Mouse (Mus musculus) embryonic facial prominence, embryonic 14.5 days (tissue): ENCODE measurements around the gene Zmpste24. TPM values are rescaled to one million over a fixed set of nuclear protein-coding genes. Genes with fewer than 3 reads are reported as not detected.

ENCODE experiments used
- ATAC-seq: fragments of 200-750 bp; cut with Nextera tagmentation; 2 replicates; pipeline ENCODE4 v1.8.0; 2017; ENCODE audit warnings: low read depth, moderate number of reproducible peaks, moderate TSS enrichment
- DNase-seq: peaks from one replicate; pipeline ENCODE4 v3.0.0-alpha.2; 2015; ENCODE audit warnings: low spot score
- H3K27ac ChIP-seq: fragments of 300-500 bp; sonication (generic); replicated peaks from 2 replicates; pipeline ENCODE4 v1.5.1; 2014; ENCODE audit warnings: low read depth, mild to moderate bottlenecking, low read length, moderate library complexity
- H3K27me3 ChIP-seq: fragments of 300-500 bp; sonication (generic); replicated peaks from 2 replicates; pipeline ENCODE4 v1.6.1; 2014; ENCODE audit warnings: low read length; ENCODE audit not compliant: control insufficient read depth, insufficient read depth
- H3K36me3 ChIP-seq: fragments of 300-500 bp; sonication (generic); 2 replicates; pipeline ENCODE4 v1.6.1; 2014; ENCODE audit warnings: low read length, mixed read lengths; ENCODE audit not compliant: control insufficient read depth, insufficient read depth
- H3K4me1 ChIP-seq: fragments of 300-500 bp; sonication (generic); 2 replicates; pipeline ENCODE4 v1.6.1; 2014; ENCODE audit warnings: antibody characterized with exemption, low read length; ENCODE audit not compliant: control insufficient read depth, insufficient read depth
- H3K4me2 ChIP-seq: fragments of 300-500 bp; sonication (generic); 2 replicates; pipeline ENCODE4 v1.6.1; 2014; ENCODE audit warnings: low read depth, mild to moderate bottlenecking, low read length, moderate library complexity, mixed read lengths
- H3K4me3 ChIP-seq: fragments of 300-500 bp; sonication (generic); 2 replicates; pipeline ENCODE4 v1.5.1; 2014; ENCODE audit warnings: low read depth, mild to moderate bottlenecking, low read length
- H3K9ac ChIP-seq: fragments of 300-500 bp; sonication (generic); 2 replicates; pipeline ENCODE4 v1.6.1; 2014; ENCODE audit warnings: low read depth, mild to moderate bottlenecking, low read length, moderate library complexity, mixed read lengths
- H3K9me3 ChIP-seq: fragments of 300-500 bp; sonication (generic); 2 replicates; pipeline ENCODE4 v1.6.1; 2016; ENCODE audit warnings: low read length; ENCODE audit not compliant: control insufficient read depth
- WGBS: fragments of 180-500 bp; shearing (Covaris S2); extraction: QIAGEN DNeasy Blood & Tissue Kit; methylation state at CpG from one replicate; pipeline ENCODE4 v1.1.7; 2014; 5-methylcytosine and 5-hydroxymethylcytosine counted together
- polyA plus RNA-seq: library from polyadenylated mRNA; unstranded; fragments of >200 nt; fragmentation: Nextera tagmentation; extraction: Ambion mirVana; gene quantifications from 2 replicates; pipeline ENCODE4 v1.2.1, GENCODE M21; 2014

Zmpste24 gene
- polyA plus RNA-seq, 1 experiment from 2014 or later = 25.9 TPM

- no peaks in the 10 kb centered on the region for H3K27me3 ChIP-seq
- 71% methylated on average over 1 of the region's 1 CpGs for WGBS
- no peak overlapping the region for H3K4me3 ChIP-seq
- H3K9ac ChIP-seq = no peak overlapping the region
- DNase-seq = no peak
- no peaks in the 10 kb centered on the region for H3K4me1 ChIP-seq
- H3K27ac ChIP-seq = no peak overlapping the region
- no peak for ATAC-seq
- no peaks in the 10 kb centered on the region for H3K9me3 ChIP-seq
- no peak overlapping the region for H3K4me2 ChIP-seq
- no peaks in the 10 kb centered on the region for H3K36me3 ChIP-seq
Measured at GRCm38 (mm10) chr4:121028146-121028545, 69.9 kb downstream of the Zmpste24 start.

- 58% methylated on average over 2 of the region's 2 CpGs for WGBS
- Histone ChIP-seq H3K4me3 (no peak overlapping the region), H3K9me3 (no peaks in the 10 kb centered on the region), H3K27me3 (no peaks in the 10 kb centered on the region), H3K27ac (no peak overlapping the region), H3K4me1 (no peaks in the 10 kb centered on the region), H3K4me2 (no peak overlapping the region), H3K36me3 (no peaks in the 10 kb centered on the region), H3K9ac (no peak overlapping the region)
- ATAC-seq (no peak), DNase-seq (no peak)
Measured at GRCm38 (mm10) chr4:121025681-121026080, 72.4 kb downstream of the Zmpste24 start.

GRCm38 (mm10) chr4:121023941-121024340, 74.1 kb downstream of the Zmpste24 start:
- ATAC-seq = no peak
- Histone ChIP-seq H3K4me1 (no peaks in the 10 kb centered on the region), H3K36me3 (no peaks in the 10 kb centered on the region), H3K27me3 (no peaks in the 10 kb centered on the region), H3K9ac (no peak overlapping the region), H3K4me3 (no peak overlapping the region), H3K27ac (no peak overlapping the region), H3K4me2 (no peak overlapping the region), H3K9me3 (no peaks in the 10 kb centered on the region)
- WGBS = 90% methylated on average over 2 of the region's 2 CpGs
- peak; percentile 40 for DNase-seq

- ATAC-seq = no peak
- WGBS = 80% methylated on average over 7 of the region's 7 CpGs
Measured at GRCm38 (mm10) chr4:121023464-121023863, 74.6 kb downstream of the Zmpste24 start.

GRCm38 (mm10) chr4:121021911-121022310, 76.1 kb downstream of the Zmpste24 start:
- no peak for DNase-seq
- no peak for ATAC-seq
- Histone ChIP-seq H3K4me3 (no peak overlapping the region), H3K27me3 (no peaks in the 10 kb centered on the region), H3K9me3 (no peaks in the 10 kb centered on the region), H3K9ac (no peak overlapping the region), H3K27ac (no peak overlapping the region), H3K4me1 (no peaks in the 10 kb centered on the region), H3K36me3 (no peaks in the 10 kb centered on the region), H3K4me2 (no peak overlapping the region)

More at GRCm38 (mm10) chr4:121023464-121023863, 74.6 kb downstream of the Zmpste24 start:
- H3K4me2 ChIP-seq = no peak overlapping the region
- DNase-seq = no peak
- no peaks in the 10 kb centered on the region for H3K9me3 ChIP-seq
- no peak overlapping the region for H3K4me3 ChIP-seq
- no peaks in the 10 kb centered on the region for H3K27me3 ChIP-seq
- H3K36me3 ChIP-seq = no peaks in the 10 kb centered on the region
- H3K4me1 ChIP-seq = no peaks in the 10 kb centered on the region
- H3K27ac ChIP-seq = no peak overlapping the region
- no peak overlapping the region for H3K9ac ChIP-seq

GRCm38 (mm10) chr4:121020040-121020790, 77.8 kb downstream of the Zmpste24 start:
- Histone ChIP-seq H3K9me3 (no peaks in the 10 kb centered on the region), H3K4me1 (peaks cover 9% of the 10 kb centered on the region), H3K27ac (no peak overlapping the region), H3K4me3 (no peak overlapping the region), H3K36me3 (no peaks in the 10 kb centered on the region), H3K9ac (no peak overlapping the region), H3K27me3 (no peaks in the 10 kb centered on the region), H3K4me2 (no peak overlapping the region)
- WGBS = 69% methylated on average over 10 of the region's 10 CpGs
- DNase-seq = peak; percentile 31
- no peak for ATAC-seq

GRCm38 (mm10) chr4:121018250-121018649, 79.8 kb downstream of the Zmpste24 start:
- no peaks in the 10 kb centered on the region for H3K36me3 ChIP-seq
- H3K9ac ChIP-seq = no peak overlapping the region
- DNase-seq (no peak), ATAC-seq (no peak)
- no peak overlapping the region for H3K27ac ChIP-seq
- H3K4me3 ChIP-seq = no peak overlapping the region
- no peaks in the 10 kb centered on the region for H3K27me3 ChIP-seq
- H3K4me1 ChIP-seq = peaks cover 9% of the 10 kb centered on the region
- H3K9me3 ChIP-seq = no peaks in the 10 kb centered on the region
- no peak overlapping the region for H3K4me2 ChIP-seq
- WGBS = 82% methylated on average over 3 of the region's 3 CpGs

GRCm38 (mm10) chr4:121016928-121017657, 80.9 kb downstream of the Zmpste24 start, which contains the start of gene Smap2:
Smap2 (minus strand) TSS chr4:121017247.
- peak within 1 kb of the TSS; percentile 72 for H3K4me2 ChIP-seq
- WGBS = under 1% methylated on average over 20 of the region's 48 CpGs
- H3K36me3 ChIP-seq = no peaks in the 10 kb centered on the region
- H3K27ac ChIP-seq = peak within 1 kb of the TSS; percentile 17; the same call in 1 of the 2 replicates
- H3K9me3 ChIP-seq = no peaks in the 10 kb centered on the region
- DNase-seq = peak; percentile 99
- peak within 1 kb of the TSS; percentile 66 for H3K4me3 ChIP-seq
- peak; percentile 98 for ATAC-seq
- peak within 1 kb of the TSS; percentile 82 for H3K9ac ChIP-seq
- H3K4me1 ChIP-seq = peaks cover 9% of the 10 kb centered on the region
- H3K27me3 ChIP-seq = no peaks in the 10 kb centered on the region
